Mouse (Mus musculus): ENCODE measurements around the gene Rxfp4. TPM values are rescaled to one million over a fixed set of nuclear protein-coding genes. Genes with fewer than 3 reads are reported as not detected.

The Rxfp4 gene
- total and polyA plus RNA-seq, 2 experiments from 2014 or later, result not detected

- Histone ChIP-seq H3K36me3 (ENCODE audit: insufficient read depth) (peaks cover 48% of the 10 kb centered on the region), H3K27me3 (ENCODE audit: insufficient read depth, low read length) (no peaks in the 10 kb centered on the region), H3K4me1 (ENCODE audit: insufficient read depth) (peaks cover 12% of the 10 kb centered on the region), H3K4me3 (ENCODE audit: low read depth, low read length) (no peak overlapping the region), H3K9ac (no peak overlapping the region), H3K9me3 (ENCODE audit: low read length) (no peaks in the 10 kb centered on the region), H3K27ac (ENCODE audit: low read depth, low read length) (no peak overlapping the region), H3K4me2 (ENCODE audit: low read depth) (no peak overlapping the region)
- TF ChIP-seq CTCF (IDR thresholded peaks at IDR 0.05; ENCODE audit: low read depth), result no peak
- ATAC-seq (no peak), DNase-seq (no peak)
- WGBS, result 77% methylated on average over 4 of the region's 4 CpGs
Measured at GRCm38 (mm10) chr3:88628766-88629165, 24.2 kb downstream of the Rxfp4 start.

GRCm38 (mm10) chr3:88627535-88627934 lies 25.4 kb downstream of the Rxfp4 start:
- no peak overlapping the region for H3K27ac ChIP-seq (ENCODE audit: low read depth, low read length)
- no peak for TF ChIP-seq CTCF (IDR thresholded peaks at IDR 0.05; ENCODE audit: low read depth)
- H3K9ac ChIP-seq, result no peak overlapping the region
- peaks cover 36% of the 10 kb centered on the region for H3K36me3 ChIP-seq (ENCODE audit: insufficient read depth)
- DNase-seq (no peak), ATAC-seq (no peak)
- no peaks in the 10 kb centered on the region for H3K27me3 ChIP-seq (ENCODE audit: insufficient read depth, low read length)
- WGBS, result 77% methylated on average over 2 of the region's 2 CpGs
- no peaks in the 10 kb centered on the region for H3K9me3 ChIP-seq (ENCODE audit: low read length)
- H3K4me1 ChIP-seq (ENCODE audit: insufficient read depth), result peaks cover 12% of the 10 kb centered on the region
- no peak overlapping the region for H3K4me3 ChIP-seq (ENCODE audit: low read depth, low read length)
- no peak overlapping the region for H3K4me2 ChIP-seq (ENCODE audit: low read depth)

GRCm38 (mm10) chr3:88627114-88627513 lies 25.8 kb downstream of the Rxfp4 start:
- Histone ChIP-seq H3K9ac (no peak overlapping the region; the same call in 1 of the 2 replicates), H3K27me3 (ENCODE audit: insufficient read depth, low read length) (no peaks in the 10 kb centered on the region), H3K9me3 (ENCODE audit: low read length) (no peaks in the 10 kb centered on the region), H3K27ac (ENCODE audit: low read depth, low read length) (no peak overlapping the region), H3K36me3 (ENCODE audit: insufficient read depth) (peaks cover 31% of the 10 kb centered on the region), H3K4me3 (ENCODE audit: low read depth, low read length) (no peak overlapping the region), H3K4me1 (ENCODE audit: insufficient read depth) (peaks cover 12% of the 10 kb centered on the region), H3K4me2 (ENCODE audit: low read depth) (no peak overlapping the region)
- WGBS, result 68% methylated on average over 4 of the region's 4 CpGs
- TF ChIP-seq CTCF (IDR thresholded peaks at IDR 0.05; ENCODE audit: low read depth), result no peak
- no peak for ATAC-seq
- DNase-seq, result no peak

- DNase-seq (no peak), ATAC-seq (no peak)
- Histone ChIP-seq H3K27me3 (ENCODE audit: insufficient read depth, low read length) (no peaks in the 10 kb centered on the region), H3K36me3 (ENCODE audit: insufficient read depth) (peaks cover 23% of the 10 kb centered on the region), H3K27ac (ENCODE audit: low read depth, low read length) (no peak overlapping the region), H3K4me2 (ENCODE audit: low read depth) (no peak overlapping the region), H3K9ac (no peak overlapping the region), H3K4me1 (ENCODE audit: insufficient read depth) (peaks cover 12% of the 10 kb centered on the region), H3K9me3 (ENCODE audit: low read length) (no peaks in the 10 kb centered on the region), H3K4me3 (ENCODE audit: low read depth, low read length) (no peak overlapping the region)
- no peak for TF ChIP-seq CTCF (IDR thresholded peaks at IDR 0.05; ENCODE audit: low read depth)
- WGBS, result 63% methylated on average over 7 of the region's 7 CpGs
Measured at GRCm38 (mm10) chr3:88626316-88626715, 26.6 kb downstream of the Rxfp4 start.

GRCm38 (mm10) chr3:88625531-88625930 lies 27.4 kb downstream of the Rxfp4 start:
- DNase-seq (no peak), ATAC-seq (no peak)
- no peaks in the 10 kb centered on the region for H3K9me3 ChIP-seq (ENCODE audit: low read length)
- no peak overlapping the region for H3K4me2 ChIP-seq (ENCODE audit: low read depth)
- H3K9ac ChIP-seq, result no peak overlapping the region
- peaks cover 15% of the 10 kb centered on the region for H3K4me1 ChIP-seq (ENCODE audit: insufficient read depth)
- H3K36me3 ChIP-seq (ENCODE audit: insufficient read depth), result peaks cover 16% of the 10 kb centered on the region
- no peak for TF ChIP-seq CTCF (IDR thresholded peaks at IDR 0.05; ENCODE audit: low read depth)
- 0 out of 2 replicates have a peak overlapping the region, but pooled peaks have one; percentile 94 for H3K27ac ChIP-seq (ENCODE audit: low read depth, low read length)
- 89% methylated on average over 7 of the region's 7 CpGs for WGBS
- H3K4me3 ChIP-seq (ENCODE audit: low read depth, low read length), result no peak overlapping the region
- no peaks in the 10 kb centered on the region for H3K27me3 ChIP-seq (ENCODE audit: insufficient read depth, low read length)

- WGBS, result 42% methylated on average over 2 of the region's 2 CpGs
- Histone ChIP-seq H3K27me3 (ENCODE audit: insufficient read depth, low read length) (no peaks in the 10 kb centered on the region), H3K4me3 (ENCODE audit: low read depth, low read length) (no peak overlapping the region), H3K9ac (peak overlapping the region; percentile 95), H3K4me1 (ENCODE audit: insufficient read depth) (peaks cover 17% of the 10 kb centered on the region), H3K9me3 (ENCODE audit: low read length) (no peaks in the 10 kb centered on the region), H3K27ac (ENCODE audit: low read depth, low read length) (peak overlapping the region; percentile 94), H3K4me2 (ENCODE audit: low read depth) (peak overlapping the region; percentile 92), H3K36me3 (ENCODE audit: insufficient read depth) (peaks cover 10% of the 10 kb centered on the region)
- ATAC-seq (no peak), DNase-seq (no peak)
- TF ChIP-seq CTCF (IDR thresholded peaks at IDR 0.05; ENCODE audit: low read depth), result no peak
Measured at GRCm38 (mm10) chr3:88624951-88625350, 28.0 kb downstream of the Rxfp4 start.

- DNase-seq (peak; percentile 39), ATAC-seq (no peak)
- peaks cover 4% of the 10 kb centered on the region for H3K36me3 ChIP-seq (ENCODE audit: insufficient read depth)
- peak overlapping the region; percentile 94 for H3K27ac ChIP-seq (ENCODE audit: low read depth, low read length)
- H3K9me3 ChIP-seq (ENCODE audit: low read length), result no peaks in the 10 kb centered on the region
- H3K4me2 ChIP-seq (ENCODE audit: low read depth), result peak overlapping the region; percentile 92
- peak overlapping the region; percentile 92 for H3K4me3 ChIP-seq (ENCODE audit: low read depth, low read length)
- WGBS, result 9% methylated on average over 4 of the region's 4 CpGs
- H3K27me3 ChIP-seq (ENCODE audit: insufficient read depth, low read length), result no peaks in the 10 kb centered on the region
- peak overlapping the region; percentile 95 for H3K9ac ChIP-seq
- TF ChIP-seq CTCF (IDR thresholded peaks at IDR 0.05; ENCODE audit: low read depth), result no peak
- peaks cover 17% of the 10 kb centered on the region for H3K4me1 ChIP-seq (ENCODE audit: insufficient read depth)
Measured at GRCm38 (mm10) chr3:88624324-88624723, 28.6 kb downstream of the Rxfp4 start.

Measured in forebrain, postnatal 0 days (tissue).